Mouse (Mus musculus) midbrain, postnatal 0 days (tissue): ENCODE results near the gene Cdh18. TPM values are rescaled to one million over a fixed set of nuclear protein-coding genes. Genes with fewer than 3 reads are reported as not detected.

Source experiments
- ATAC-seq: fragments of 200-750 bp; cut with Nextera tagmentation; 2 replicates; pipeline ENCODE4 v1.8.0; 2017; ENCODE audit warnings: moderate number of reproducible peaks, mild to moderate bottlenecking, moderate TSS enrichment, moderate library complexity; ENCODE audit not compliant: low FRiP score
- DNase-seq: peaks from one replicate; pipeline ENCODE4 v3.0.0-alpha.2; 2015; ENCODE audit warnings: low spot score
- H3K27ac ChIP-seq: fragments of 300-500 bp; sonication (generic); 2 replicates; pipeline ENCODE4 v1.5.1; 2014; ENCODE audit warnings: low read depth, mild to moderate bottlenecking, low read length, mixed read lengths
- H3K27me3 ChIP-seq: fragments of 300-500 bp; sonication (generic); 2 replicates; pipeline ENCODE4 v1.6.1; 2014; ENCODE audit warnings: low read length, control low read depth, mixed read lengths; ENCODE audit not compliant: insufficient read depth
- H3K36me3 ChIP-seq: fragments of 300-500 bp; sonication (generic); 2 replicates; pipeline ENCODE4 v1.6.1; 2014; ENCODE audit warnings: low read length, control low read depth, mixed read lengths; ENCODE audit not compliant: insufficient read depth
- H3K4me1 ChIP-seq: fragments of 300-500 bp; sonication (generic); 2 replicates; pipeline ENCODE4 v1.6.1; 2014; ENCODE audit warnings: mild to moderate bottlenecking, control low read depth, antibody characterized with exemption, low read length, mixed read lengths; ENCODE audit not compliant: insufficient read depth
- H3K4me2 ChIP-seq: fragments of 300-500 bp; sonication (generic); 2 replicates; pipeline ENCODE4 v1.6.1; 2014; ENCODE audit warnings: low read depth, mild to moderate bottlenecking, low read length, mixed read lengths; ENCODE audit not compliant: poor library complexity, severe bottlenecking
- H3K4me3 ChIP-seq: fragments of 300-500 bp; sonication (generic); 2 replicates; pipeline ENCODE4 v1.5.1; 2014; ENCODE audit warnings: low read depth, mild to moderate bottlenecking, low read length, moderate library complexity
- H3K9ac ChIP-seq: fragments of 300-500 bp; sonication (generic); replicated peaks from 2 replicates; pipeline ENCODE4 v1.6.1; 2014; ENCODE audit warnings: mild to moderate bottlenecking, low read length, moderate library complexity, mixed read lengths; ENCODE audit not compliant: poor library complexity, severe bottlenecking
- H3K9me3 ChIP-seq: fragments of 300-500 bp; sonication (generic); 2 replicates; pipeline ENCODE4 v1.6.1; 2016; ENCODE audit warnings: low read length, control low read depth
- CTCF ChIP-seq: IDR thresholded peaks from 2 replicates; pipeline ENCODE4 v1.5.1; 2016; ENCODE audit warnings: antibody characterized with exemption, mild to moderate bottlenecking
- WGBS: fragments of 180-500 bp; shearing (Covaris S2); extraction: QIAGEN DNeasy Blood & Tissue Kit; methylation state at CpG from one replicate; pipeline ENCODE4 v1.1.7; 2014; 5-methylcytosine and 5-hydroxymethylcytosine counted together
- polyA plus RNA-seq: library from polyadenylated mRNA; unstranded; fragments of >200 nt; fragmentation: Nextera tagmentation; extraction: Ambion mirVana; gene quantifications from 2 replicates; pipeline ENCODE4 v1.2.1, GENCODE M21; 2015
- total RNA-seq: library from RNA; depleted of rRNA; stranded (reverse); fragments of >200 nt; gene quantifications from 2 replicates; pipeline ENCODE4 v1.2.3, GENCODE M21; 2014

Cdh18 gene
- total and polyA plus RNA-seq, 2 experiments from 2014 or later: 11.6 to 52.8 TPM

DNA sequence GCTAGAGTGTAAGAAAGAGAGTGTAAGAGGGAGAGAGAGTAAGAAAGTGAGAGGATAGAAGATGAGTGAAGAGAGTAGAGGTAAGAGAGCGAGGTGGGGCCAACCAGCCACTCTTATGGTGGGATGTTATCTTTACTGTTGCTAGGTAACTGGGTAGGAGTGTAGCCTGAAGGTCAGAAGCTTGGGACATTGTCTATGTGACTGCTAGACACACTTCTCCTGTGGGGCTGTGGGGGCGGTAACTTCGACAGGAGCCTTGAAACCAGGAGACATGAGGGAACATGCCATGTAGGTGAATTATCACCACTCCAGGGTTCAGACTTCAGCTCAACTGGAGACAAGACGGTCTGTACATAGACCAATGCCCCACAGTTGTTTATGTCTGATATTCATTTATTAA lies 227.5 kb downstream of the Cdh18 start:
- no peaks in the 10 kb centered on the region for H3K27me3 ChIP-seq
- no peak for ATAC-seq
- no peak overlapping the region for H3K27ac ChIP-seq
- H3K36me3 ChIP-seq: no peaks in the 10 kb centered on the region
- no peaks in the 10 kb centered on the region for H3K9me3 ChIP-seq
- H3K4me2 ChIP-seq: no peak overlapping the region
- H3K4me3 ChIP-seq: no peak overlapping the region
- DNase-seq: no peak
- WGBS: 88% methylated on average over 4 of the region's 4 CpGs
- TF ChIP-seq CTCF: no peak
- H3K9ac ChIP-seq: no peak overlapping the region
- no peaks in the 10 kb centered on the region for H3K4me1 ChIP-seq

DNA sequence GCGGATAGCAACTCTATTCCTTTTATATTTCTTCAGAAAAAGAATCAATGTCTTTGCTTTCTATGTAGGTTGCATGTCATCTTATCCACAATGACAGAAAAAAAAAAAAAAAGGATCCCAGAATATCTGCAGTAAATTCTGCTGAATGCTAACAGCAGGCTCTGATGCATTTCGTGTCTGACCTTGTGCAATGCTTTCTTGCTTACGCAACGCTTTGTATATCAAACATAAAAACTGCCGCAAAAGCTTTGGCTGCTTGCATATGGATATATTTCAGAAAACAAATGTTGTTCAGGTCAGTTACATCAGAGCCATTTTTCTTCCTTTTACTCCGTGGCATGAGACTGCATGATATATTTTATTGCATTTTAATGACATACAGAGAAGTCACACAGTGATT lies 240.9 kb downstream of the Cdh18 start:
- H3K4me2 ChIP-seq: no peak overlapping the region
- WGBS: 75% methylated on average over 6 of the region's 6 CpGs
- H3K4me3 ChIP-seq: no peak overlapping the region
- DNase-seq (no peak), ATAC-seq (no peak)
- no peaks in the 10 kb centered on the region for H3K27me3 ChIP-seq
- H3K4me1 ChIP-seq: no peaks in the 10 kb centered on the region
- no peaks in the 10 kb centered on the region for H3K9me3 ChIP-seq
- H3K36me3 ChIP-seq: no peaks in the 10 kb centered on the region
- no peak for TF ChIP-seq CTCF
- no peak overlapping the region for H3K27ac ChIP-seq
- no peak overlapping the region for H3K9ac ChIP-seq

GRCm38 (mm10) chr15:22791791-22792190 lies 243.0 kb downstream of the Cdh18 start:
- ATAC-seq (no peak), DNase-seq (no peak)
- Histone ChIP-seq H3K36me3 (no peaks in the 10 kb centered on the region), H3K4me2 (no peak overlapping the region), H3K9me3 (no peaks in the 10 kb centered on the region), H3K4me3 (no peak overlapping the region), H3K9ac (no peak overlapping the region), H3K27me3 (no peaks in the 10 kb centered on the region), H3K27ac (no peak overlapping the region), H3K4me1 (no peaks in the 10 kb centered on the region)
- WGBS: 89% methylated on average over 3 of the region's 3 CpGs
- TF ChIP-seq CTCF: no peak

DNA sequence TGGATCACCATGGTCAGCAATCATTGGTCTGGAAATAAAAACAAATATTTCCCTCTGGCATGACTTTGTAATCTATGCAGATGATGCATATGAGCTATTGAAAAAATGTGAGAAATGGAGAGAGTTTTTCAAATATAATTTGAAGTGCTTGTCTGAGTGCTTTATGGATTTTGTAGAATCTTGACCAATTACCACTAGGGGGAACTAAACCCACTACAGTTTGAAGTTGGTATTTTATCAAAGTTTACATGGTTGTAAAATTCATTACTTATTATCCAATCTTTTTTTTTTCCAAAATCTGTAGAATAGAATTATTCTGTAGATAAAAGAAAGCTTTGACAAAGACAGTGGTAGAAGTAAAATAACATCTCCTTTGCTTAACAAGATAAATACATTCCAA lies 284.3 kb downstream of the Cdh18 start:
- DNase-seq (no peak), ATAC-seq (no peak)
- H3K36me3 ChIP-seq: no peaks in the 10 kb centered on the region
- H3K4me3 ChIP-seq: no peak overlapping the region
- no peak overlapping the region for H3K4me2 ChIP-seq
- H3K27ac ChIP-seq: no peak overlapping the region
- H3K9ac ChIP-seq: no peak overlapping the region
- no peaks in the 10 kb centered on the region for H3K4me1 ChIP-seq
- peak; percentile 38 for TF ChIP-seq CTCF
- H3K27me3 ChIP-seq: no peaks in the 10 kb centered on the region
- no peaks in the 10 kb centered on the region for H3K9me3 ChIP-seq

- WGBS: 59% methylated on average over 1 of the region's 1 CpGs
- TF ChIP-seq CTCF: no peak
- Histone ChIP-seq H3K4me3 (no peak overlapping the region), H3K9me3 (no peaks in the 10 kb centered on the region), H3K4me1 (no peaks in the 10 kb centered on the region), H3K4me2 (no peak overlapping the region), H3K27ac (no peak overlapping the region), H3K36me3 (no peaks in the 10 kb centered on the region), H3K27me3 (no peaks in the 10 kb centered on the region), H3K9ac (no peak overlapping the region)
- ATAC-seq: no peak
- peak; percentile 5 for DNase-seq
Measured at GRCm38 (mm10) chr15:22837173-22837572, 288.4 kb downstream of the Cdh18 start.

DNA sequence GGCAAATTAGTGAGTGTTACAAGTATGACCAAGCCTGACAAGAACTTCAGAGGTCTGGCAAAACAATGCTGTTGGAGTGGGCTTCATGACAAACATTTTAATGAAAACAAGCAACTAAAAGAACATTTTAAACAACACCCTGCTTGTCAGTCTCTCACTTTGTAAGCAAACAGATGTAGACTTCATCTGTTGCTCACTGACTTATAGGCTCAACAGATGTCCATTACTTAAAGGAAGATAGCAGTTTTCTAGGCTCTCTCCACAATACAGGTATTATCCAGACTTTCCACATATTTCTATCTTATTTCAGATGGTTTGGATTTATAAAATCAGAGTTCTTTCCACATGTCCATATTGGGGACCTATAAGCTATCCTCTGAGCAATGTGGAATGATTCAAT lies 308.9 kb downstream of the Cdh18 start:
- Histone ChIP-seq H3K9ac (no peak overlapping the region), H3K4me3 (no peak overlapping the region), H3K27ac (no peak overlapping the region), H3K4me2 (no peak overlapping the region), H3K9me3 (no peaks in the 10 kb centered on the region), H3K36me3 (no peaks in the 10 kb centered on the region), H3K27me3 (no peaks in the 10 kb centered on the region), H3K4me1 (no peaks in the 10 kb centered on the region)
- no peak for TF ChIP-seq CTCF
- DNase-seq (no peak), ATAC-seq (no peak)

- H3K4me3 ChIP-seq: no peak overlapping the region
- H3K4me2 ChIP-seq: no peak overlapping the region
- ATAC-seq (no peak), DNase-seq (no peak)
- no peaks in the 10 kb centered on the region for H3K36me3 ChIP-seq
- no peak overlapping the region for H3K27ac ChIP-seq
- H3K9ac ChIP-seq: no peak overlapping the region
- H3K9me3 ChIP-seq: no peaks in the 10 kb centered on the region
- WGBS: 86% methylated on average over 1 of the region's 1 CpGs
- no peaks in the 10 kb centered on the region for H3K27me3 ChIP-seq
- no peak for TF ChIP-seq CTCF
- H3K4me1 ChIP-seq: no peaks in the 10 kb centered on the region
Measured at GRCm38 (mm10) chr15:22870679-22871078, 321.9 kb downstream of the Cdh18 start.
